Mouse (Mus musculus): Measurements from ENCODE around the gene Usp34. TPM values are rescaled to one million over a fixed set of nuclear protein-coding genes. Genes with fewer than 3 reads are reported as not detected.

The Usp34 gene
- total and polyA plus RNA-seq, 3 experiments, result 47.5 to 92.5 (median 65.4) TPM

DNA sequence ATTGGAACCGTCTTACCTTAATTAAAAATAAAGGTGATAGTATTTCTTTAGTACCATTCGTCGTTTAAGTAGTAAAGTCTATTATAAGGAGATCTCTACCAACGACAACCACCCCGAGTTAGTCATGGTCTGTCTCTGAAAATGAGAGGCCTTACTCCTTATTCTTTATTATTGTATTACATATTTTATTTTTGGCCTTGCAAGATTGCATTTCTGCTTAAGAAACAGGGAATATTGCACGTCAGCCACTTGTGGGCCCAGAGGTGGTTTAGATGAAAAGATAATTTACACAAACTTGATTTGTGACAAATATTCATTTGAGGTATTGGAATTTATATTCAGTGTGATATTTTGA is 848 bp downstream of the Usp34 start:
- H3K36me3 ChIP-seq (replicated peaks in 1 of 2; ENCODE audit: control insufficient read depth in 1 of 2, insufficient read depth in 1 of 2, low read length in 1 of 2), result peaks cover 3 to 26% of the 10 kb centered on the region in 2 experiments
- TF ChIP-seq MAX (IDR thresholded peaks at IDR 0.05; ENCODE audit: low read length) (no peak), ZC3H11A (IDR thresholded peaks at IDR 0.05; ENCODE audit: low read depth, low read length) (no peak), MAFK (IDR thresholded peaks at IDR 0.05; ENCODE audit: insufficient replicate concordance, low read length) (no peak), JUN (IDR thresholded peaks at IDR 0.05; ENCODE audit: insufficient read depth, low read depth, low read length) (no peak), MAZ (IDR thresholded peaks at IDR 0.05; ENCODE audit: low read depth, low read length) (no peak), CHD2 (IDR thresholded peaks at IDR 0.05; ENCODE audit: low read length) (no peak), ZNF384 (IDR thresholded peaks at IDR 0.05; ENCODE audit: low read depth, low read length) (no peak), ETS1 (conservative IDR thresholded peaks at IDR 0.05; ENCODE audit: low read depth, low read length) (no peak), POLR2A (IDR thresholded peaks at IDR 0.05; ENCODE audit: low read depth, low read length) (no peak), HCFC1 (IDR thresholded peaks at IDR 0.05; ENCODE audit: low read depth, low read length) (no peak), ZMIZ1 (IDR thresholded peaks at IDR 0.05; ENCODE audit: low read depth, low read length) (no peak), ZKSCAN1 (IDR thresholded peaks at IDR 0.05; ENCODE audit: borderline replicate concordance, low read depth, low read length) (no peak), TCF12 (IDR thresholded peaks at IDR 0.05; ENCODE audit: low read depth, low read length) (no peak), BHLHE40 (IDR thresholded peaks at IDR 0.05; ENCODE audit: low read depth, low read length) (no peak), RCOR1 (conservative IDR thresholded peaks at IDR 0.05; ENCODE audit: low read depth, low read length) (no peak), GABPA (IDR thresholded peaks at IDR 0.05; ENCODE audit: insufficient replicate concordance, low read depth, low read length) (no peak), CTCF (conservative IDR thresholded peaks at IDR 0.05 in 1 of 2, IDR thresholded peaks at IDR 0.05 in 1 of 2; ENCODE audit: low read depth in 2 of 2, low read length in 2 of 2) (no peak), JUND (conservative IDR thresholded peaks at IDR 0.05; ENCODE audit: low read depth, low read length) (no peak), ELF1 (IDR thresholded peaks at IDR 0.05; ENCODE audit: low read depth, low read length) (no peak), SIN3A (IDR thresholded peaks at IDR 0.05; ENCODE audit: low read length) (no peak)
- peak overlapping the region; percentile 86 for H3K9ac ChIP-seq (ENCODE audit: insufficient read depth, low read depth)
- in situ Hi-C loops (cut with MboI; ENCODE audit: low pct_ligation_motif_present, low pct_unique_long_range_greater_than_20kb, low sequenced_read_pairs), result no loop called here
- H3K27ac ChIP-seq (ENCODE audit: insufficient read depth, low read depth), result no peak overlapping the region
- no peak for DNase-seq (ENCODE audit: extremely low read depth)
- no peaks in the 10 kb centered on the region for H3K27me3 ChIP-seq (replicated peaks)
- dilution Hi-C loops (cut with MboI; ENCODE audit: extremely low pct_ligation_motif_present, extremely low pct_unique_long_range_greater_than_20kb, low sequenced_read_pairs), result no loop called here
- H3K4me2 ChIP-seq (ENCODE audit: insufficient read depth, low read depth, poor library complexity, severe bottlenecking), result peak overlapping the region; percentile 80
- H3K9me3 ChIP-seq (replicated peaks; ENCODE audit: low read length), result no peaks in the 10 kb centered on the region
- peaks cover 54% of the 10 kb centered on the region for H3K79me2 ChIP-seq (replicated peaks; ENCODE audit: control insufficient read depth, extremely low read depth, insufficient read depth, poor library complexity, severe bottlenecking)
- H3K4me3 ChIP-seq (replicated peaks in 1 of 3; ENCODE audit: low read depth in 2 of 3, low read length in 2 of 3, poor library complexity in 1 of 3), result peak overlapping the region; percentile 79 to 99 (median 83)
- peaks cover 5 to 27% of the 10 kb centered on the region in 2 experiments; a peak in 3 of 4 replicates for H3K4me1 ChIP-seq (ENCODE audit: control insufficient read depth in 1 of 2, insufficient read depth in 2 of 2)

DNA sequence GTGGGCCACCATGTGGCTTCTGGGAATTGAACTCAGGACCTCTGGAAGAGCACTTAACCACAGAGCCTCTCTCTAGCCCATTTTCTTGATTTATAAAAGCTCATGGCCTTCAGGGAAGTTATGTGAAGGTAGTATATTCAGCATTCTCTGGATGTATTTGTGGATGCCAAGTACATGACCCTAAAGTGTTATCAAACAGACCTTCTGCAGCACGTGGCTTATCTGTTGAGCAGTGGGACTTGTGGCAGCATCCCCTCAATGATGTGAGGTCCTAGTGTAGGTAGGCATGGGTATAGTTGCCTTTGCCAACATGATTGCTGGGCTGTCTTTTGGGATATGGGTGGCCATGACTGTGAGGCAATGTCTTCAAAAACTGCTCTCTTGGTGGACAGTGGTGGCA is 6.8 kb downstream of the Usp34 start:
- H3K9me3 ChIP-seq (replicated peaks; ENCODE audit: low read length), result no peaks in the 10 kb centered on the region
- peaks cover 7 to 38% of the 10 kb centered on the region in 2 experiments for H3K36me3 ChIP-seq (replicated peaks in 1 of 2; ENCODE audit: control insufficient read depth in 1 of 2, insufficient read depth in 1 of 2, low read length in 1 of 2)
- no peak overlapping the region for H3K4me3 ChIP-seq (replicated peaks in 1 of 3; ENCODE audit: low read depth in 2 of 3, low read length in 2 of 3, poor library complexity in 1 of 3)
- H3K27ac ChIP-seq (ENCODE audit: insufficient read depth, low read depth), result no peak overlapping the region
- H3K9ac ChIP-seq (ENCODE audit: insufficient read depth, low read depth), result no peak overlapping the region
- dilution Hi-C loops (cut with MboI; ENCODE audit: extremely low pct_ligation_motif_present, extremely low pct_unique_long_range_greater_than_20kb, low sequenced_read_pairs) (no loop called here), in situ Hi-C loops (cut with MboI; ENCODE audit: low pct_ligation_motif_present, low pct_unique_long_range_greater_than_20kb, low sequenced_read_pairs) (no loop called here)
- TF ChIP-seq MAZ (IDR thresholded peaks at IDR 0.05; ENCODE audit: low read depth, low read length), result no peak
- no peak for TF ChIP-seq CHD2 (IDR thresholded peaks at IDR 0.05; ENCODE audit: low read length)
- no peak for TF ChIP-seq SIN3A (IDR thresholded peaks at IDR 0.05; ENCODE audit: low read length)
- no peak for TF ChIP-seq MYC (IDR thresholded peaks at IDR 0.05; ENCODE audit: low read depth, low read length)
- TF ChIP-seq POLR2AphosphoS2 (IDR thresholded peaks at IDR 0.05; ENCODE audit: low read depth, low read length), result no peak
- no peak for TF ChIP-seq RAD21 (IDR thresholded peaks at IDR 0.05; ENCODE audit: low read depth, low read length)
- TF ChIP-seq USF1 (IDR thresholded peaks at IDR 0.05; ENCODE audit: low read depth, low read length), result no peak
- no peak for TF ChIP-seq JUND (conservative IDR thresholded peaks at IDR 0.05; ENCODE audit: low read depth, low read length)
- H3K27me3 ChIP-seq (replicated peaks), result no peaks in the 10 kb centered on the region
- H3K79me2 ChIP-seq (replicated peaks; ENCODE audit: control insufficient read depth, extremely low read depth, insufficient read depth, poor library complexity, severe bottlenecking), result peaks cover 92% of the 10 kb centered on the region
- no peak overlapping the region for H3K4me2 ChIP-seq (ENCODE audit: insufficient read depth, low read depth, poor library complexity, severe bottlenecking)
- DNase-seq (ENCODE audit: extremely low read depth), result no peak
- peaks cover 2 to 19% of the 10 kb centered on the region in 2 experiments; a peak in 2 of 4 replicates for H3K4me1 ChIP-seq (ENCODE audit: control insufficient read depth in 1 of 2, insufficient read depth in 2 of 2)
